Mouse (Mus musculus) midbrain, embryonic 13.5 days (tissue): ENCODE measurements around the gene Saa3. TPM values are rescaled to one million over a fixed set of nuclear protein-coding genes. Genes with fewer than 3 reads are reported as not detected.
"Not testable (repeated sequence)": the region's sequence is repeated elsewhere in the genome, so short reads cannot be mapped to it uniquely, and the experiment has no call there.

Experiments used
- ATAC-seq: fragments of 200-750 bp; cut with Nextera tagmentation; 2 replicates; pipeline ENCODE4 v1.8.0; 2017; ENCODE audit warnings: mild to moderate bottlenecking, moderate TSS enrichment, moderate library complexity
- H3K27ac ChIP-seq: fragments of 300-500 bp; sonication (generic); 2 replicates; pipeline ENCODE4 v1.5.1; 2015; ENCODE audit warnings: inconsistent platforms, mild to moderate bottlenecking, moderate library complexity
- H3K27me3 ChIP-seq: fragments of 300-500 bp; sonication (generic); 2 replicates; pipeline ENCODE4 v1.6.1; 2015; ENCODE audit warnings: mild to moderate bottlenecking, inconsistent platforms
- H3K36me3 ChIP-seq: fragments of 300-500 bp; sonication (generic); 2 replicates; pipeline ENCODE4 v1.6.1; 2015; ENCODE audit warnings: mild to moderate bottlenecking, inconsistent platforms
- H3K4me1 ChIP-seq: fragments of 300-500 bp; sonication (generic); replicated peaks from 2 replicates; pipeline ENCODE4 v1.6.1; 2015; ENCODE audit warnings: inconsistent platforms
- H3K4me2 ChIP-seq: fragments of 300-500 bp; sonication (generic); replicated peaks from 2 replicates; pipeline ENCODE4 v1.6.1; 2015; ENCODE audit warnings: moderate library complexity, mild to moderate bottlenecking, inconsistent platforms
- H3K4me3 ChIP-seq: fragments of 300-500 bp; sonication (generic); replicated peaks from 2 replicates; pipeline ENCODE4 v1.5.1; 2015; ENCODE audit warnings: mild to moderate bottlenecking, inconsistent platforms
- H3K9ac ChIP-seq: fragments of 300-500 bp; sonication (generic); replicated peaks from 2 replicates; pipeline ENCODE4 v1.6.1; 2015; ENCODE audit warnings: mild to moderate bottlenecking, inconsistent platforms
- H3K9me3 ChIP-seq: fragments of 300-500 bp; sonication (generic); 2 replicates; pipeline ENCODE4 v1.6.1; 2016; ENCODE audit warnings: mild to moderate bottlenecking, inconsistent platforms
- WGBS: fragments of 180-500 bp; shearing (Covaris S2); methylation state at CpG from one replicate; pipeline ENCODE4 v1.1.7; 2015; 5-methylcytosine and 5-hydroxymethylcytosine counted together
- polyA plus RNA-seq: library from polyadenylated mRNA; unstranded; fragments of >200 nt; fragmentation: Nextera tagmentation; extraction: Ambion mirVana; gene quantifications from 2 replicates; pipeline ENCODE4 v1.2.1, GENCODE M21; 2015

Saa3 gene
- polyA plus RNA-seq: 0.17 TPM in 1 of 2 replicates, not detected in the other

- Histone ChIP-seq H3K27me3 (peaks cover 3% of the 10 kb centered on the region; the same call in 1 of the 2 replicates), H3K36me3 (no peaks in the 10 kb centered on the region), H3K9me3 (no peaks in the 10 kb centered on the region), H3K4me3 (no peak within 1 kb of the TSS), H3K9ac (no peak within 1 kb of the TSS), H3K4me2 (no peak within 1 kb of the TSS), H3K4me1 (no peaks in the 10 kb centered on the region), H3K27ac (no peak within 1 kb of the TSS)
- no peak for ATAC-seq
- 92% methylated on average over 5 of the region's 5 CpGs for WGBS
These were observed at the start of gene Saa3 for GRCm38 (mm10) chr7:46715600-46715999. Saa3 (minus strand) TSS chr7:46715700.

- ATAC-seq: no peak
- Histone ChIP-seq H3K27ac (no peak overlapping the region), H3K4me1 (no peaks in the 10 kb centered on the region), H3K9ac (no peak overlapping the region), H3K36me3 (peaks cover 88% of the 10 kb centered on the region), H3K9me3 (no peaks in the 10 kb centered on the region), H3K4me3 (no peak overlapping the region), H3K27me3 (no peaks in the 10 kb centered on the region), H3K4me2 (no peak overlapping the region)
- WGBS: 57% methylated on average over 8 of the region's 8 CpGs
These were observed 49.2 kb upstream of the Saa3 start for GRCm38 (mm10) chr7:46764672-46765071.

GRCm38 (mm10) chr7:46762601-46763000, 47.1 kb upstream of the Saa3 start:
- WGBS: 91% methylated on average over 5 of the region's 5 CpGs
- Histone ChIP-seq H3K9me3 (no peaks in the 10 kb centered on the region), H3K4me1 (no peaks in the 10 kb centered on the region), H3K36me3 (peaks cover 81% of the 10 kb centered on the region), H3K27me3 (no peaks in the 10 kb centered on the region), H3K4me2 (no peak overlapping the region), H3K27ac (no peak overlapping the region), H3K9ac (no peak overlapping the region), H3K4me3 (no peak overlapping the region)
- ATAC-seq: no peak

GRCm38 (mm10) chr7:46761049-46761795, 45.7 kb upstream of the Saa3 start:
- H3K9ac ChIP-seq: no peak overlapping the region
- no peaks in the 10 kb centered on the region for H3K4me1 ChIP-seq
- no peaks in the 10 kb centered on the region for H3K27me3 ChIP-seq
- whole genome bisulfite sequencing: 72% methylated on average over 11 of the region's 11 CpGs
- H3K36me3 ChIP-seq: peaks cover 70% of the 10 kb centered on the region
- no peak overlapping the region for H3K4me2 ChIP-seq
- H3K4me3 ChIP-seq: no peak overlapping the region
- no peak for ATAC-seq
- no peaks in the 10 kb centered on the region for H3K9me3 ChIP-seq
- no peak overlapping the region for H3K27ac ChIP-seq

GRCm38 (mm10) chr7:46751490-46751889, 36.0 kb upstream of the Saa3 start, which contains the start of gene Saa2:
Saa2 (plus strand) TSS chr7:46751790.
- Histone ChIP-seq H3K9me3 (no peaks in the 10 kb centered on the region), H3K36me3 (no peaks in the 10 kb centered on the region), H3K4me2 (no peak within 1 kb of the TSS), H3K9ac (no peak within 1 kb of the TSS), H3K27ac (no peak within 1 kb of the TSS), H3K27me3 (no peaks in the 10 kb centered on the region), H3K4me1 (peaks cover 4% of the 10 kb centered on the region; the same call in 1 of the 2 replicates), H3K4me3 (no peak within 1 kb of the TSS)
- no peak for ATAC-seq
- WGBS: 78% methylated on average over 3 of the region's 3 CpGs

- H3K9me3 ChIP-seq: no peaks in the 10 kb centered on the region
- no peaks in the 10 kb centered on the region for H3K27me3 ChIP-seq
- H3K4me1 ChIP-seq: peaks cover 4% of the 10 kb centered on the region; the same call in 1 of the 2 replicates
- H3K4me3 ChIP-seq: no peak overlapping the region
- ATAC-seq: no peak
- H3K4me2 ChIP-seq: no peak overlapping the region
- no peaks in the 10 kb centered on the region for H3K36me3 ChIP-seq
- 29% methylated on average over 3 of the region's 3 CpGs for WGBS
- H3K27ac ChIP-seq: no peak overlapping the region
- H3K9ac ChIP-seq: no peak overlapping the region
These were observed 33.0 kb upstream of the Saa3 start for GRCm38 (mm10) chr7:46748459-46748858.

GRCm38 (mm10) chr7:46746381-46746780, 30.9 kb upstream of the Saa3 start:
- no peak overlapping the region for H3K9ac ChIP-seq
- WGBS: 93% methylated on average over 7 of the region's 7 CpGs
- no peak overlapping the region for H3K4me2 ChIP-seq
- no peak overlapping the region for H3K4me3 ChIP-seq
- no peaks in the 10 kb centered on the region for H3K9me3 ChIP-seq
- no peak for ATAC-seq
- no peaks in the 10 kb centered on the region for H3K36me3 ChIP-seq
- H3K27ac ChIP-seq: no peak overlapping the region
- H3K4me1 ChIP-seq: peaks cover 4% of the 10 kb centered on the region; the same call in 1 of the 2 replicates
- no peaks in the 10 kb centered on the region for H3K27me3 ChIP-seq

GRCm38 (mm10) chr7:46745816-46746215, 30.3 kb upstream of the Saa3 start:
- Histone ChIP-seq H3K27ac (no peak overlapping the region), H3K36me3 (no peaks in the 10 kb centered on the region), H3K4me3 (no peak overlapping the region), H3K9ac (no peak overlapping the region), H3K4me2 (no peak overlapping the region), H3K4me1 (peaks cover 4% of the 10 kb centered on the region; the same call in 1 of the 2 replicates), H3K9me3 (no peaks in the 10 kb centered on the region), H3K27me3 (no peaks in the 10 kb centered on the region)
- 90% methylated on average over 3 of the region's 3 CpGs for WGBS
- ATAC-seq: no peak

GRCm38 (mm10) chr7:46742880-46743279, 27.4 kb upstream of the Saa3 start, which contains the start of gene Saa1:
Saa1 (minus strand) TSS chr7:46742980.
- not testable (repeated sequence) for H3K9me3 ChIP-seq, H3K27ac ChIP-seq, H3K36me3 ChIP-seq, H3K4me3 ChIP-seq, H3K9ac ChIP-seq, H3K4me1 ChIP-seq, H3K27me3 ChIP-seq, H3K4me2 ChIP-seq, ATAC-seq
- 85% methylated on average over 3 of the region's 3 CpGs for WGBS

GRCm38 (mm10) chr7:46740041-46740440, 24.5 kb upstream of the Saa3 start:
- not testable (repeated sequence) for H3K4me3 ChIP-seq, H3K9me3 ChIP-seq, H3K27ac ChIP-seq, H3K4me1 ChIP-seq, ATAC-seq, H3K36me3 ChIP-seq, H3K27me3 ChIP-seq, H3K9ac ChIP-seq, H3K4me2 ChIP-seq
- WGBS: 80% methylated on average over 5 of the region's 5 CpGs

GRCm38 (mm10) chr7:46738561-46739460, 23.3 kb upstream of the Saa3 start:
- H3K4me1 ChIP-seq: no peaks in the 10 kb centered on the region
- no peak overlapping the region for H3K27ac ChIP-seq
- no peaks in the 10 kb centered on the region for H3K27me3 ChIP-seq
- H3K9me3 ChIP-seq: no peaks in the 10 kb centered on the region
- ATAC-seq: no peak
- H3K9ac ChIP-seq: no peak overlapping the region
- 89% methylated on average over 12 of the region's 12 CpGs for WGBS
- no peak overlapping the region for H3K4me2 ChIP-seq
- H3K36me3 ChIP-seq: no peaks in the 10 kb centered on the region
- no peak overlapping the region for H3K4me3 ChIP-seq

GRCm38 (mm10) chr7:46734983-46735382, 19.5 kb upstream of the Saa3 start:
- Histone ChIP-seq H3K4me3 (no peak overlapping the region), H3K4me2 (no peak overlapping the region), H3K27ac (no peak overlapping the region), H3K27me3 (no peaks in the 10 kb centered on the region), H3K36me3 (no peaks in the 10 kb centered on the region), H3K9ac (no peak overlapping the region), H3K4me1 (no peaks in the 10 kb centered on the region), H3K9me3 (no peaks in the 10 kb centered on the region)
- no peak for ATAC-seq
- WGBS: 88% methylated on average over 2 of the region's 2 CpGs
